Mouse (Mus musculus) bone marrow, adult 2 months (tissue): ENCODE results near the gene Glt6d1.

Experiments
- CTCF ChIP-seq: fragments of 200-500 bp; IDR thresholded peaks from 2 replicates; pipeline ENCODE4 v1.5.1; 2011; ENCODE audit warnings: low read length, control low read depth; ENCODE audit not compliant: control insufficient read depth, insufficient read depth
- POLR2A ChIP-seq: fragments of 200-500 bp; IDR thresholded peaks from 2 replicates; pipeline ENCODE4 v1.6.1; 2011; ENCODE audit warnings: low read depth, mild to moderate bottlenecking, control low read depth, low read length, borderline replicate concordance; ENCODE audit not compliant: control insufficient read depth

DNA sequence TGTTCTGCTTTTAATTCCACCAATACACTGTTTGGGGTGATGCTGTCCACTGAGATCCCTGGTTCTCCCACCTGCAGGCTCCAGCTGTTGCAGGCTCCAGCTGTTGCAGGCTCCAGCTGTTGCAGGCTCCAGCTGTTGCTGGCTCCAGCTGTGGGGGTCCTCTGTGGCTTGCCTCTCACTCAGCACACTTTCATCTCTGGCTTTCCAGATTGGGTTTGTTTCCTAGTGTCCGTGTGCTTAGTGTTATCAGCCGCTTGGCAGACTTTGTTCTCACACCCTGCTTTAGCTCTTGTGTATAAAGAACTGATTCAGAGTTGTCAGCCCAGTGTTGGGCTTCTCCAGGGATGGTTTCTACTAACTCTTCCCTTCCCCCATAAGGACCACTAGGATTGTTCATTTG is 18.0 kb downstream of the Glt6d1 start:
- TF ChIP-seq POLR2A (no peak), CTCF (no peak)
